Mouse (Mus musculus) stomach, embryonic 15.5 days (tissue): ENCODE measurements around the gene S1pr1. TPM values are rescaled to one million over a fixed set of nuclear protein-coding genes. Genes with fewer than 3 reads are reported as not detected.

ENCODE experiments used
- ATAC-seq: fragments of 200-750 bp; cut with Nextera tagmentation; 2 replicates; pipeline ENCODE4 v1.8.0; 2017; ENCODE audit warnings: low read depth, moderate number of reproducible peaks, moderate TSS enrichment; ENCODE audit not compliant: insufficient read depth, low FRiP score
- H3K27ac ChIP-seq: fragments of 300-500 bp; sonication (generic); 2 replicates; pipeline ENCODE4 v1.5.1; 2015; ENCODE audit warnings: mild to moderate bottlenecking, inconsistent platforms
- H3K27me3 ChIP-seq: fragments of 300-500 bp; sonication (generic); replicated peaks from 2 replicates; pipeline ENCODE4 v1.6.1; 2015; ENCODE audit warnings: inconsistent platforms
- H3K36me3 ChIP-seq: fragments of 300-500 bp; sonication (generic); 2 replicates; pipeline ENCODE4 v1.6.1; 2015; ENCODE audit warnings: inconsistent platforms
- H3K4me1 ChIP-seq: fragments of 300-500 bp; sonication (generic); 2 replicates; pipeline ENCODE4 v1.6.1; 2015; ENCODE audit warnings: inconsistent platforms
- H3K4me2 ChIP-seq: fragments of 300-500 bp; sonication (generic); 2 replicates; pipeline ENCODE4 v1.6.1; 2015; ENCODE audit warnings: mild to moderate bottlenecking, inconsistent platforms
- H3K4me3 ChIP-seq: fragments of 300-500 bp; sonication (generic); replicated peaks from 2 replicates; pipeline ENCODE4 v1.5.1; 2015; ENCODE audit warnings: inconsistent platforms
- H3K9ac ChIP-seq: fragments of 300-500 bp; sonication (generic); 2 replicates; pipeline ENCODE4 v1.6.1; 2015; ENCODE audit warnings: inconsistent platforms
- H3K9me3 ChIP-seq: fragments of 300-500 bp; sonication (generic); 2 replicates; pipeline ENCODE4 v1.6.1; 2016; ENCODE audit warnings: inconsistent platforms
- WGBS: fragments of 180-500 bp; shearing (Covaris S2); methylation state at CpG from one replicate; pipeline ENCODE4 v1.1.7; 2015; 5-methylcytosine and 5-hydroxymethylcytosine counted together
- polyA plus RNA-seq: library from polyadenylated mRNA; unstranded; fragments of >200 nt; fragmentation: Nextera tagmentation; extraction: Ambion mirVana; gene quantifications from 2 replicates; pipeline ENCODE4 v1.2.1, GENCODE M21; 2015

S1pr1 gene
- polyA plus RNA-seq, 1 experiment from 2014 or later: 16.9 TPM

DNA sequence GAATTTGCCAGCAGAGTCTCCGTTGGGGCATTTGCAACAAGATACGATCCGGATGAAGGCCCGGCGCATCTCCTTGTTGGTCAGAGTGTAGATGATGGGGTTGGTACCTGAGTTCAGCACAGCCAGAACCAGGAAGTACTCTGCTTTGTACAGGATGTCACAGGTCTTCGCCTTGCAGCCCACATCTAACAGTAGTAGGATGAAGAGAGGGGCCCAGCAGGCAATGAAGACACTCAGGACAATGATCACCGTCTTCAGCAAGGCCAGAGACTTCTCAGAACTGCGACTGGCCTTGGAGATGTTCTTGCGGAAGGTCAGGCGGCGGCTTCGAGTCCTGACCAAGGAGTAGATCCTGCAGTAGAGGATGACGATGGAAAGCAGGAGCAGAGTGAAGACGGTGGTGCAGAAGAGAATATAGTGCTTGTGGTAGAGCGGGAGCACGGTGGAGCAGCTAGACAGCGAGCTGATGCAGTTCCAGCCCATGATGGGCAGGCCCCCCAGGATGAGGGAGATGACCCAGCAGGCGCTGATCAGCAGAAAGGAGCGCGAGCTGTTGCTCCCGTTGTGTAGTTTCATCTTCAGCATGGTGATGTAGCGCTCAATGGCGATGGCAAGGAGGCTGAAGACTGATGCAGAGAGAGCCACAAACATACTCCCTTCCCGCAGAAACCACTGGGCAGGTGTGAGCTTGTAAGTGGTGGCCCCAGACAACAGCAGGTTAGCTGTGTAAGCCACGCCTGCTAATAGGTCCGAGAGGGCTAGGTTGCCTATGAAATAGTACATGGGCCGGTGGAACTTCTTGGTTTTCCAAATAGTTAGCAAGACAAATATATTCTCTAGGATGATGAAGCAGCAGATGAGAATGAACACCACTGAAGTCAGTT lies 2.7 kb downstream of the S1pr1 start:
- no peak overlapping the region for H3K9ac ChIP-seq
- peaks cover 13% of the 10 kb centered on the region; the same call in 1 of the 2 replicates for H3K4me1 ChIP-seq
- no peaks in the 10 kb centered on the region for H3K36me3 ChIP-seq
- no peaks in the 10 kb centered on the region for H3K27me3 ChIP-seq
- H3K4me2 ChIP-seq: peak overlapping the region; percentile 88
- no peaks in the 10 kb centered on the region for H3K9me3 ChIP-seq
- no peak for ATAC-seq
- WGBS: 86% methylated on average over 27 of the region's 27 CpGs
- no peak overlapping the region for H3K27ac ChIP-seq
- no peak overlapping the region for H3K4me3 ChIP-seq

DNA sequence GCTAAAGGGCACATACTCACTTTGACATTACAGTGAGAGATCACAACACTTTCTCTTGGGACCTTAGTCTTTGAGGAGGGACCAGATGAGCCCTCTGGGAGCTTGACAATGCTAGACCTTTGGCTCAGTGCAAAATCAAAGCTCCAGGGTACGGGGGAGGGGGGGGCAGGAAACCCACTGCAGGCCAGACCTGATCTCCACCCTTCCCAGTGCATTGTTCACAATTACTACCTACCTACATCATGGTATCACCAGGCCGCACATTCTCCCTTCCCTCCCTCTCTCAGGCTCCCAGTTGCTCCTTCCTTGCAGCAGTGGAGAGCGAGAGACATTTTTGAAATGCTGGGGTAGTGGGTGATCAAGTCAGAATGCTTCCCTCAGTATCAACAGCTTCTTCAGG lies 3.5 kb downstream of the S1pr1 start:
- H3K9me3 ChIP-seq: no peaks in the 10 kb centered on the region
- no peaks in the 10 kb centered on the region for H3K36me3 ChIP-seq
- H3K27ac ChIP-seq: no peak overlapping the region
- no peak for ATAC-seq
- 0 out of 2 replicates have a peak overlapping the region, but pooled peaks have one; percentile 1 for H3K4me3 ChIP-seq
- WGBS: 87% methylated on average over 3 of the region's 3 CpGs
- H3K9ac ChIP-seq: no peak overlapping the region
- H3K27me3 ChIP-seq: no peaks in the 10 kb centered on the region
- no peak overlapping the region for H3K4me2 ChIP-seq
- H3K4me1 ChIP-seq: peaks cover 13% of the 10 kb centered on the region; the same call in 1 of the 2 replicates

DNA sequence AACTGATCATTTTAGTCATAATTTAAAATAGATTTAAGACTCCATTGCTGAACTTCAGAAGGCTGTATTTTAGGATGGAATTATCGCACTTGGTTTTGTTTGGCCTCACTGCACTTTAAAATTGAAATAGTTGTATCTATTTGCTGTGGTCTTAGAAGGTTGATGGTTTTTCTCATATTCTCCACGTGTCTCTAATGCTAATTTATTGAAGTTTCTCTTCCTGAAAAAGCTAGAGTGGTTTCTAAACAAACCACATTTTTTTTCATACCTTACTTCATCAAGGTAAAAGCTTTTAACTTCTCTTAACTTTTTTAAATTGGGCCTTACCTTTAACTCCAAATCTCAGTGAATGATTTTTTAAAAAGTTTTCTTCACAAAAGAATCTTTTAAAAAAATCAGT lies 4.8 kb downstream of the S1pr1 start:
- Histone ChIP-seq H3K4me1 (0 out of 2 replicates have a peak, but pooled peaks cover 9% of the 10 kb centered on the region), H3K9me3 (no peaks in the 10 kb centered on the region), H3K4me3 (no peak overlapping the region), H3K27me3 (no peaks in the 10 kb centered on the region), H3K9ac (no peak overlapping the region), H3K27ac (no peak overlapping the region), H3K4me2 (no peak overlapping the region), H3K36me3 (no peaks in the 10 kb centered on the region)
- ATAC-seq: no peak
- WGBS: 69% methylated on average over 2 of the region's 2 CpGs

DNA sequence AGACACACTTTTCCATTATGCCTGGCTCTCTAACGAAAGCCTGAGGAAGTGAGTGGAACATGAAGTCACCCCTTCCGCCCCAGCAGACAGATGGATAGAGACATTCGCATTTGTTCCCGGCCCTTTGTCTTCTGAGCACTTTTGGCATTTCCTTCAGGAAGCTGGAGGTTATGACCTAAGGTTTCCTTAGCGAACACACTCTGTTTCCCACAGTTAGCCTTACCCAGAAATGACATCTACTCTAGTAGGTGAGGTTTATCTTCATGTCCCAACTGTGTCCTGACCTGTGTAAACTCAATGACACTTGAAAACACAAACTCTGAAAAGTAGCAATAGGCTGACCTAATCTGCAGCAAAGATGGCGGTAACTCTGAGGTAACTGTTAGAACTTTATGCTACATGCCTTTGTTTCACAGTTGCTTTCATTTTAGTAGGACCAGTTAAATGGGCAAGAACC lies 5.7 kb downstream of the S1pr1 start:
- no peak overlapping the region for H3K4me3 ChIP-seq
- H3K27ac ChIP-seq: no peak overlapping the region
- H3K9me3 ChIP-seq: no peaks in the 10 kb centered on the region
- ATAC-seq: no peak
- no peaks in the 10 kb centered on the region for H3K36me3 ChIP-seq
- 80% methylated on average over 6 of the region's 6 CpGs for WGBS
- H3K4me2 ChIP-seq: no peak overlapping the region
- H3K9ac ChIP-seq: no peak overlapping the region
- H3K27me3 ChIP-seq: no peaks in the 10 kb centered on the region
- H3K4me1 ChIP-seq: 0 out of 2 replicates have a peak, but pooled peaks cover 9% of the 10 kb centered on the region

DNA sequence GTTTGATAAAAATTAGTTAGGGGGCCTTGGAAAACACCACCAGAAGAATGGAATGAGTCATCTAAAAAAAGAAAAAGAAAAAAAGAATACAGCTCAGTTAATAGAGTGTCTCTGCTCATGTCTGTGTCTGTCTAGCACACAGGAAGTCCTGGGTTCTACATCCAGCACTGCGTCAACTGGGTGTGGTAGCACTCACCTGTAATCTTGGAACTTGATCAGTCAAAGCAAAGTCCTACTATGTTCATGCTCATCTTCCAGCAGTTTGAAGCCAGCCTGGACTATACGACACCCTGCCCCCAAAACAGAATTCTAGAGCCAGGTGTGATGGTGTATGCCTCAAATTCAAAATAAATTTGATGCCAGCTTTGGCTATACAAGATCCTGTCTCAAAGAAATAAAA lies 8.1 kb downstream of the S1pr1 start:
- Histone ChIP-seq H3K4me1 (no peaks in the 10 kb centered on the region), H3K4me3 (no peak overlapping the region), H3K9me3 (no peaks in the 10 kb centered on the region), H3K27me3 (no peaks in the 10 kb centered on the region), H3K36me3 (no peaks in the 10 kb centered on the region), H3K9ac (no peak overlapping the region), H3K4me2 (no peak overlapping the region), H3K27ac (no peak overlapping the region)
- WGBS: 86% methylated on average over 2 of the region's 2 CpGs
- no peak for ATAC-seq

DNA sequence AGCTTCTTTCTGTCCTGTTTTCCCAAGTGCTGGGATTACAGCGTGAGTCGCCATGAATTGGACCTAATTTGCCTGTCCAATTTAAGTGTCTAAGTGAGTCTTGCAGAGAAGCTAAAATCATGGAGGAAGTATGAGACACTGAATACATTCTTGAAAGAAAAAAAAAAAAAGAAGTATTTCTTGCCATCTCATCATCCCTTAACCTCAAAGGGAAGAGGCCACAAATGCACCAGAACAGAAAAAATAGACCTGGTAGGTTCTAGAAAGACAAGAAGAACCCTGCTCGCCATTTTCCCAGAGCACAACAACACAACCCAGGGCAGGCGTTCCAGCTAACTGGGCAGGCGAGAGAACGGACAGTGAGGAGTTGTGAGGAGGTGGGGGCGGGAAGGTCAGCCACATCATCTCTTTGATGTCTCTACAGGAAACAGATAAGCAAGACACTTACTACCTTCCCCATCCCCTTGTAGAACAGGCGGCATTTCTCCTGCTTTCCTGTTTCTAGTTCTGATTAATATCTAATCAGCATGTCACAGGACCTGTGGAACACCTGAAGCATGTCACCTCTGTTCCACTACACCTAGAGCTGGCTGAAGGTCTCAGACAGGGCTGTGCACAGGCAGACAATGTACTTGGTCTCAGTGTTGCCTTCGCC lies 10.5 kb downstream of the S1pr1 start:
- ATAC-seq: no peak
- no peaks in the 10 kb centered on the region for H3K36me3 ChIP-seq
- H3K4me2 ChIP-seq: no peak overlapping the region
- no peaks in the 10 kb centered on the region for H3K27me3 ChIP-seq
- no peak overlapping the region for H3K9ac ChIP-seq
- H3K4me3 ChIP-seq: no peak overlapping the region
- H3K27ac ChIP-seq: no peak overlapping the region
- WGBS: 77% methylated on average over 9 of the region's 9 CpGs
- no peaks in the 10 kb centered on the region for H3K9me3 ChIP-seq
- no peaks in the 10 kb centered on the region for H3K4me1 ChIP-seq

DNA sequence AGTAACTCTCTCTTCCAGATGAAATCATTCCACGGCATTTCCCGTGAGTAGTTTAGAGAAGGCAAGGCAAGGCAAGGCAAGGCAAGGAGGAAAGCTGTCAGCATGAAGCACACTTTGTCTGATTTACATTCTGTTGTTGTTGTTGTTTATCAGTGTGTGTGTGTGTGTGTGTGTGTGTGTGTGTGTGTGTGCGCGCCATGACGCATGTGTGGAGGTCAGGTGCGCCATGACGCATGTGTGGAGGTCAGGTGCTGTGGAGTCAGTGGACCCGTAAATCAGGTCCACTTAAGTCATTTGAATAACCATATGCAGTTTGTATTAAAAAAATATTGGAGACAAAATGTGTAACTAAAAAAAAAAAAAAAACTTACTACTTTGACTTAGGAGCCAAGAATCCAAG lies 11.2 kb downstream of the S1pr1 start:
- Histone ChIP-seq H3K4me3 (no peak overlapping the region), H3K36me3 (no peaks in the 10 kb centered on the region), H3K4me2 (no peak overlapping the region), H3K27ac (no peak overlapping the region), H3K9me3 (no peaks in the 10 kb centered on the region), H3K9ac (no peak overlapping the region), H3K4me1 (no peaks in the 10 kb centered on the region), H3K27me3 (no peaks in the 10 kb centered on the region)
- WGBS: 94% methylated on average over 8 of the region's 8 CpGs
- no peak for ATAC-seq

DNA sequence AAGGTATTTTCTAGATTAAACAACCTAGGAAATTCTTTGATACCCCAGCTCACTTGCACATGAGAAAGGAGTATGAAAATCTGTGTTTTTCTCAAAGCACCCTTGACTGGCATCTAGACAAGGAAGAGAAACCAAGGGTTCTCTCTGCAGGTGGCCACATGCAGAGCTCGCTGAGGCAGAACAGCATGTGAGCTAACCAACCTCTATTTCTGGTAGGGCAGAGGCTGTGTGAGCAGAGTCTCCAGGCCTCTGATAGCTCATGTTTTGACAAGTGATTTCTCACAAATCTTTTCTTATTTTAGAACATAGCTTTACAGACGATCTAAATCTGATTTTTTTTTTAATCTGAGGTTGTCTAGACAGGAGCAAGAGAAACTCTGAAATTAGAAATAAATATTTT lies 12.8 kb downstream of the S1pr1 start:
- Histone ChIP-seq H3K27ac (no peak overlapping the region), H3K27me3 (no peaks in the 10 kb centered on the region), H3K4me1 (no peaks in the 10 kb centered on the region), H3K36me3 (no peaks in the 10 kb centered on the region), H3K9ac (no peak overlapping the region), H3K4me2 (no peak overlapping the region), H3K9me3 (no peaks in the 10 kb centered on the region), H3K4me3 (no peak overlapping the region)
- 60% methylated on average over 2 of the region's 2 CpGs for WGBS
- no peak for ATAC-seq

DNA sequence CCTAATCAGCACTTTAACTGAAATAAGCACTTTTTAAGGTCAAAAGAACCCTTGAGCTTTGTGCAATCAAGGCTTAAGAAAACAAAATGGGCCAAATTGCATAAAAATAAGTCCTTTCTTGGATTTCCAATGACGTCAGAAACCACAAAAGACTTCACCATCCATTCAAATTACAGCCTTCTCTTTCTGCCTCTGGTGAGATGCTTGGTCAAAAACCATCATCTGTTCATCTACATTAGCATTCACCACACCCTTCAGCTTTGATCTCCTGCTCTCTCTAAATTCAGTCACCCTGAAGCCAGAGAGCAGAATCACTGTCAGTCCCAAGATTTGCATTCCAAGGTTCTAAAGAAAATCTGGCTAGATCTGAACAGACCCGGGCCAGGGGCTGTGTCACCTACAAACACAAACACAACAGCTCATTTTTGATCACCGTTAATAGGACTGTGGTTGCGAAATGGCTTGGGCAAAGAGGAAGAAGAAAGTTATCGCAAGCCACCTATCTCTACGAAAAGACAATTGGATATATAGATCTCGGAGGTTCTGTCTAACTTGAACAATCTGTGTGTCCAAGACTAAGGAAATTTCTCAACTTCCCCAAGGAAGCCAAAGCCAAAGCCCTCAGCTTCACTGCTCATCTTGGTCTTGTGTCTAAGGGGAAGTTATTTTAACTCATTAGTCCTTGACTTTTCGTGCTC lies 19.5 kb downstream of the S1pr1 start:
- Histone ChIP-seq H3K27ac (no peak overlapping the region), H3K9me3 (no peaks in the 10 kb centered on the region), H3K4me3 (no peak overlapping the region), H3K36me3 (no peaks in the 10 kb centered on the region), H3K9ac (no peak overlapping the region), H3K4me1 (no peaks in the 10 kb centered on the region), H3K4me2 (no peak overlapping the region), H3K27me3 (no peaks in the 10 kb centered on the region)
- ATAC-seq: no peak
- WGBS: 82% methylated on average over 8 of the region's 8 CpGs

DNA sequence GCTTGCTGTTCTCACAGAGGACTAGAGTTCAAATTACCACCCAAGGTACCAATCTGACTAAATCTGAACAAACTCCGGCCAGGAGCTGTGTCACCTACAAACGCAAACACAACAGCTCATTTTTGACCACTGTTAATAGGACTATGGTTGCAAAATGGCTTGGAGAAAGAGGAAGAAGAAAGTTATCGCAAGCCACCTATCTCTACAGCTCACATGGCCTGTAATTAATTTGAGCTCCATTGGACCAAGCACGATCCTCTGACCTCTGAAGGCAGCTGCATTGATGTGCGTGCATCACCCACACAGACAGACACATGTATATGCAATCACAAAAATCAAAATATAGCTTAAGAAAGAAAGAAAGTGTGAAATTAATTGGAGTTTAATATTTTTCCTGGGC lies 20.7 kb downstream of the S1pr1 start:
- H3K4me2 ChIP-seq: no peak overlapping the region
- no peaks in the 10 kb centered on the region for H3K27me3 ChIP-seq
- H3K4me3 ChIP-seq: no peak overlapping the region
- no peak for ATAC-seq
- no peak overlapping the region for H3K27ac ChIP-seq
- 79% methylated on average over 5 of the region's 5 CpGs for WGBS
- no peaks in the 10 kb centered on the region for H3K9me3 ChIP-seq
- H3K9ac ChIP-seq: no peak overlapping the region
- H3K36me3 ChIP-seq: no peaks in the 10 kb centered on the region
- H3K4me1 ChIP-seq: no peaks in the 10 kb centered on the region

DNA sequence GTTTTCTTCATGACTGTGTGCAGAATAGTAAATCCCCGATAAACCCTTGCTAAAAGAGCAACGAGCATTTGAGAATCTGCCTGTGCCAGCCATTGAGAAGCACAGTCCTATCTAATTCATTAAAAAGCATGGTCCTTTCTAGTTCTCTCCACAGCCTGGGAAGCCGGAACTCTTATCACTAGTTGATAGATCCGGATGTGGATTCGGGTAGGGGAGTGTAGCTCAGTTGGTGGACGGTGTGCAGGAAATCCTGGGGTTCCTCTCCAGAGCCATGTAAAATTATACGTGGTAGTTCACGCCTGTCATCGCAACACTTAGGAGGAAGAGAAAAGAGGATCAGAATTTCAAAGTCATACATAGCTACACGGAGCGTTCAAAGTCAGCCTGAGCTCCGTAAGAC lies 21.5 kb downstream of the S1pr1 start:
- Histone ChIP-seq H3K4me2 (no peak overlapping the region), H3K27ac (no peak overlapping the region; the same call in 1 of the 2 replicates), H3K36me3 (no peaks in the 10 kb centered on the region), H3K27me3 (no peaks in the 10 kb centered on the region), H3K4me3 (no peak overlapping the region), H3K9me3 (no peaks in the 10 kb centered on the region), H3K9ac (no peak overlapping the region), H3K4me1 (no peaks in the 10 kb centered on the region)
- WGBS: 75% methylated on average over 12 of the region's 12 CpGs
- ATAC-seq: no peak

DNA sequence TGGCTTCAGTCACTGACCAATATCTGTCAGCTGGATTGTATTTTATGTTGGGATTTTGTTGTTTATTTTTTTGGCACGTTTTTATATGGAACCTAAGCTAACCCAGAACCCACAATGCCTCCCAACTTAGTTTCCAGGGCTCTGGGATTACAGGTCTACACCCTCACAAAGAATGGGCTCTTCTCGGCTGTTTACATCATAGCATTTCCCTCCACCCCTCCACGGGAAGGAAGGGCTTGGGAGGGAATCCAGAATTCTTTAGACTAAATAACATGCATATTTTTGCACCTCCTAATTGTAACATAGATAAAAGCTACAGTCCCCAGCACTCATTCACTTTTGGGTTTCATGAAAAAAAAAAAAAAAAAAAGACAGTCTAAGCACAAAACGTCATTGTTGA lies 22.0 kb downstream of the S1pr1 start:
- no peak for ATAC-seq

More for the DNA sequence above, 22.0 kb downstream of the S1pr1 start:
- H3K27ac ChIP-seq: no peak overlapping the region; the same call in 1 of the 2 replicates
- no peaks in the 10 kb centered on the region for H3K4me1 ChIP-seq
- H3K27me3 ChIP-seq: no peaks in the 10 kb centered on the region
- no peaks in the 10 kb centered on the region for H3K9me3 ChIP-seq
- no peak overlapping the region for H3K4me3 ChIP-seq
- H3K36me3 ChIP-seq: no peaks in the 10 kb centered on the region
- no peak overlapping the region for H3K4me2 ChIP-seq
- 50% methylated on average over 4 of the region's 4 CpGs for WGBS
- H3K9ac ChIP-seq: no peak overlapping the region
